Mouse (Mus musculus): ENCODE measurements around the gene Hist1h3h.
"Not testable (repeated sequence)": the region's sequence is repeated elsewhere in the genome, so short reads cannot be mapped to it uniquely, and the experiment has no call there.

DNA sequence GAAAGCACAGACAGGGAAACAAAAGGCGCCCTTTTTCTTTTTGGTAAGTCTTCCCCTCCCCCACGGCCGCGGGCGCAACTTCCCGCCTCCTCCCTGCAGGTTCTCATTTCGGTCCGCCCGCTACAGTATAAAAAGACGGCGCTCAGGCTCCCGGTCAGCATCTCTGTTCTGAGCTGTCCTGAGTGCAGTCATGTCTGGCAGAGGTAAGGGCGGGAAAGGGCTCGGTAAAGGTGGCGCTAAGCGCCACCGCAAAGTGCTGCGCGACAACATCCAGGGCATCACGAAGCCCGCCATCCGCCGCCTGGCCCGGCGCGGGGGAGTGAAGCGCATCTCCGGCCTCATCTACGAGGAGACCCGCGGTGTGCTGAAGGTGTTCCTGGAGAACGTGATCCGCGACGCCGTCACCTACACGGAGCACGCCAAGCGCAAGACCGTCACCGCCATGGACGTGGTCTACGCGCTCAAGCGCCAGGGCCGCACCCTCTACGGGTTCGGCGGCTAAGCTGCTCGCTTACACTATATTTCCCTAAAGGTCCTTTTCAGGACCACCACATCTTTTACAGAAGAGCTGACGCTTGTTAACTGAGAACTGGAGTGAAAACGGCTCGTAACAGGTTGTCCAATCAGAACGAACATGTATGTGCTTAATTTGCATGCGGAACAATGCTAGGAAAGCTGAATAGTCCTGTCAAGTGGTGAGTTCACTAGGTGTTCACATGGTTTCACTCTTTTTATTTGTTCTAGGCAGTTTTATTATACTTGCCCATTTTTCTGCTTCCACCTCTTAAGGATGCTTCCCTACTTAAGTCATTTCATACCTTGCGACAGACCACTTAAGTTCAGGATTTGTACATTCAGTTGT lies 17.7 kb downstream of the Hist1h3h start, which contains the start of gene Hist1h4j:
- not testable (repeated sequence) for TF ChIP-seq CTCF (conservative IDR thresholded peaks at IDR 0.05; ENCODE audit: low read length); NANOG (IDR thresholded peaks at IDR 0.05; ENCODE audit: borderline replicate concordance, low read length)

Measured in E14TG2a.4 (cell line).